8 mouse cellular contexts compared by ENCODE assay signal in the genomic region with DNA sequence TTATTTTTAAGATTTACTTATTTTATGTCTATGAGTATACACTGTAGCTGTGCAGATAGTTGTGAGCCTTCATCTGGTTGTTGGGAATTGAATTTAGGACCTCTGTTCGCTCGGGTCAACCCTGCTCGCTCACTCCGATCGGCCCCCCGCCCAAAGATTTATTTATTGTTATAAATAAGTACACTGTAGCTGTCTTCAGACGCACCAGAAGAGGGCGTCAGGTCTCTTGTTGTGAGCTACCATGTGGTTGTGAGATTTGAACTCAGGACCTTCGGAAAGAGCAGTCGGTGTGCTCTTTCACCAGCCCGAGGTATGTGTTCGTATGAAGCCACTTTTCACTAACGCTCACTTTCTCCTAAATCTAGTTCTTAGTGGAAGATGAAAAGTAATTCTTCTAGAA. TPM values are rescaled to one million over a fixed set of nuclear protein-coding genes. Genes with fewer than 3 reads are reported as not detected.
DNase-seq lines count a peak whose midpoint lies in the region; ATAC-seq and TF ChIP-seq lines count a peak whose summit lies in the region.

No protein-coding gene starts in this region.

- H3K79me3 ChIP-seq in C2C12 (ENCODE audit: low read depth), result peaks cover 29% of the 10 kb centered on the region

- TF ChIP-seq CTCF in C2C12 (IDR thresholded peaks at IDR 0.05; ENCODE audit: control insufficient read depth, insufficient read depth, insufficient read length), result no peak

- no peak overlapping the region for H3ac ChIP-seq in C2C12 (ENCODE audit: control insufficient read depth, insufficient read length, low read depth)

- H3K4me1 ChIP-seq in lung, embryonic 16.5 days (replicated peaks; ENCODE audit: control insufficient read depth, insufficient read depth, low read length), result peaks cover 15% of the 10 kb centered on the region

- H3K27ac ChIP-seq in lung, embryonic 16.5 days (ENCODE audit: low read length), result no peak overlapping the region

- peaks cover 39% of the 10 kb centered on the region for H3K79me2 ChIP-seq in C2C12 (ENCODE audit: control insufficient read depth, insufficient read depth)

- peaks cover 26% of the 10 kb centered on the region for H3K36me3 ChIP-seq in C2C12 (ENCODE audit: control insufficient read depth, insufficient read depth)
- peaks cover 17% of the 10 kb centered on the region for H3K36me3 ChIP-seq in lung, embryonic 16.5 days (ENCODE audit: control insufficient read depth, insufficient read depth, low read length)

- peak overlapping the region; percentile 75 for H3K4me3 ChIP-seq in C2C12 (ENCODE audit: insufficient read depth, poor library complexity, severe bottlenecking)
- peak overlapping the region; percentile 98 for H3K4me3 ChIP-seq in lung, embryonic 16.5 days (ENCODE audit: low read length)

- WGBS in lung, embryonic 16.5 days, result 34% methylated on average over 13 of the region's 13 CpGs

- no peak for ATAC-seq in lung, embryonic 16.5 days (ENCODE audit: low read depth)

- H3K9ac ChIP-seq in lung, embryonic 16.5 days (ENCODE audit: low read length), result peak overlapping the region; percentile 90

- no peaks in the 10 kb centered on the region for H3K27me3 ChIP-seq in C2C12 (ENCODE audit: control insufficient read depth, insufficient read depth, insufficient read length)
- no peaks in the 10 kb centered on the region for H3K27me3 ChIP-seq in lung, embryonic 16.5 days (ENCODE audit: control insufficient read depth, insufficient read depth, low read depth, low read length)

- no peaks in the 10 kb centered on the region for H3K9me3 ChIP-seq in lung, embryonic 16.5 days (ENCODE audit: control insufficient read depth, low read length)

- peak overlapping the region; percentile 74 for H3K4me2 ChIP-seq in lung, embryonic 16.5 days (ENCODE audit: low read depth, low read length)

- peak; percentile 23 to 27 for DNase-seq in cerebellum, postnatal 10 days
- DNase-seq in cerebellum, adult 11-12 months, result no peak
- peak; percentile 20 for DNase-seq in embryo, embryonic 9.5 days (ENCODE audit: extremely low spot score)
- peak; percentile 54 for DNase-seq in induced T-regulatory cell, adult 2 months (ENCODE audit: low read depth)
- DNase-seq in testis, postnatal 14 days (ENCODE audit: low spot score), result peak; percentile 13
- no peak for DNase-seq in layer of hippocampus, adult 8-10 months (ENCODE audit: low spot score in 2 of 2)

TF ChIP-seq in C2C12, 6 proteins besides CTCF, POLR2A, EP300 and RAD21:
- no peak for TF ChIP-seq CEBPB (IDR thresholded peaks at IDR 0.05; ENCODE audit: low read depth)
- TF ChIP-seq MYOG (IDR thresholded peaks at IDR 0.05; ENCODE audit: control insufficient read depth, extremely low read depth, insufficient read length), result no peak
- TF ChIP-seq FOSL1 (IDR thresholded peaks at IDR 0.05; ENCODE audit: insufficient read depth, low read length, poor library complexity, severe bottlenecking), result no peak
- TF ChIP-seq MYOD1 (IDR thresholded peaks at IDR 0.05; ENCODE audit: control insufficient read depth, insufficient read length, low read depth), result no peak
- TF ChIP-seq USF1 (IDR thresholded peaks at IDR 0.05; ENCODE audit: low read depth), result no peak
- no peak for TF ChIP-seq MAX (IDR thresholded peaks at IDR 0.05)

RNA-seq across cellular contexts. Expression of gene Ankle2, which starts 0.8 kb away (rescaled TPM):
- polyA plus RNA-seq in C2C12 (2012; fragmentation: generic; extraction: Trizol), result 12.3 TPM
- 20.9 and 23.9 TPM in 2 replicates for polyA plus RNA-seq in lung, embryonic 16.5 days (2015; fragmentation: Nextera tagmentation; extraction: Ambion mirVana)
- total RNA-seq in layer of hippocampus, adult 8-10 months (2022), result 10 to 100 TPM; 37.4 to 49.0 (median 41.3) TPM

RNA-seq across cellular contexts. Expression of gene Pgam5, which starts 38.1 kb away (rescaled TPM):
- 52.6 TPM for polyA plus RNA-seq in C2C12 (2012; fragmentation: generic; extraction: Trizol)
- 51.3 and 52.9 TPM in 2 replicates for polyA plus RNA-seq in lung, embryonic 16.5 days (2015; fragmentation: Nextera tagmentation; extraction: Ambion mirVana)
- 10 to 100 TPM; 52.1 to 57.2 (median 54.9) TPM for total RNA-seq in layer of hippocampus, adult 8-10 months (2022)

RNA-seq across cellular contexts. Expression of gene Pxmp2, which starts 54.3 kb away (rescaled TPM):
- polyA plus RNA-seq in C2C12 (2012; fragmentation: generic; extraction: Trizol), result 3.9 TPM
- 12.0 and 14.0 TPM in 2 replicates for polyA plus RNA-seq in lung, embryonic 16.5 days (2015; fragmentation: Nextera tagmentation; extraction: Ambion mirVana)
- total RNA-seq in layer of hippocampus, adult 8-10 months (2022), result 1 to 10 TPM; 8.3 to 9.5 (median 8.8) TPM

RNA-seq across cellular contexts. Expression of gene Pole, which starts 54.5 kb away (rescaled TPM):
- polyA plus RNA-seq in C2C12 (2012; fragmentation: generic; extraction: Trizol), result 17.4 TPM
- 28.7 and 30.7 TPM in 2 replicates for polyA plus RNA-seq in lung, embryonic 16.5 days (2015; fragmentation: Nextera tagmentation; extraction: Ambion mirVana)
- 1 to 10 TPM; 1.4 to 2.2 (median 2.1) TPM for total RNA-seq in layer of hippocampus, adult 8-10 months (2022)

RNA-seq across cellular contexts. Expression of gene Golga3, which starts 55.1 kb away (rescaled TPM):
- polyA plus RNA-seq in C2C12 (2012; fragmentation: generic; extraction: Trizol), result 12.5 TPM
- polyA plus RNA-seq in lung, embryonic 16.5 days (2015; fragmentation: Nextera tagmentation; extraction: Ambion mirVana), result 18.2 and 18.4 TPM in 2 replicates
- 10 to 100 TPM; 49.5 to 52.7 (median 50.6) TPM for total RNA-seq in layer of hippocampus, adult 8-10 months (2022)

Comparison
In these comparisons a context has a peak if more than half of its experiments do, and no peak if none do; other contexts are left out.
1. DNase-seq: peak in cerebellum, postnatal 10 days (2 of 2), embryo, embryonic 9.5 days (single experiment), induced T-regulatory cell, adult 2 months (single experiment) and testis, postnatal 14 days (single experiment); none in cerebellum, adult 11-12 months (single experiment) and layer of hippocampus, adult 8-10 months (0 of 2).